In genomic region chr14:61597968-61598367, GRCm38 (mm10) we compare ENCODE assay signal across 8 mouse cellular contexts. TPM values are rescaled to one million over a fixed set of nuclear protein-coding genes. Genes with fewer than 3 reads are reported as not detected.
A peak's percentile ranks its signal among the peaks of the same experiment; 100 is the strongest.
DNase-seq lines count a peak whose midpoint lies in the region; ATAC-seq lines count a peak whose summit lies in the region.

Trim13 (plus strand) TSS chr14:61598247.

- H3K9ac ChIP-seq in heart, embryonic 13.5 days = peak within 1 kb of the TSS; percentile 93
- H3K9ac ChIP-seq in neural tube, embryonic 13.5 days = peak within 1 kb of the TSS; percentile 93

- no peak for DNase-seq in heart, postnatal 36 days
- peak; percentile 91 for DNase-seq in ES-CJ7 (ENCODE audit: low read depth, low spot score)
- DNase-seq in forebrain, embryonic 10.5 days (ENCODE audit: extremely low spot score, low spot score) = no peak
- DNase-seq in limb, embryonic 10.5 days (ENCODE audit: low spot score) = no peak
- DNase-seq in embryo, embryonic 9.5 days (ENCODE audit: extremely low spot score) = no peak
- DNase-seq in right cerebral cortex, postnatal 14 days = no peak

- H3K4me1 ChIP-seq in heart, embryonic 13.5 days = peaks cover 24% of the 10 kb centered on the region
- H3K4me1 ChIP-seq in forebrain, embryonic 10.5 days = peaks cover 14% of the 10 kb centered on the region
- H3K4me1 ChIP-seq in limb, embryonic 10.5 days = peaks cover 5% of the 10 kb centered on the region; the same call in 1 of the 2 replicates
- H3K4me1 ChIP-seq in neural tube, embryonic 13.5 days (replicated peaks) = peaks cover 25% of the 10 kb centered on the region

- peak within 1 kb of the TSS; percentile 82 for H3K4me3 ChIP-seq in heart, embryonic 13.5 days
- H3K4me3 ChIP-seq in forebrain, embryonic 10.5 days = peak within 1 kb of the TSS; percentile 84
- H3K4me3 ChIP-seq in limb, embryonic 10.5 days = peak within 1 kb of the TSS; percentile 75
- H3K4me3 ChIP-seq in neural tube, embryonic 13.5 days = peak within 1 kb of the TSS; percentile 83

- intact Hi-C loops in heart, postnatal 36 days (cut with DNase I) = loop anchor here (5.0 kb wide), 2 partner anchors 49 to 89 kb away; no protein-coding TSS in a partner anchor

- H3K9me3 ChIP-seq in heart, embryonic 13.5 days = no peaks in the 10 kb centered on the region
- H3K9me3 ChIP-seq in forebrain, embryonic 10.5 days = no peaks in the 10 kb centered on the region
- H3K9me3 ChIP-seq in limb, embryonic 10.5 days (replicated peaks) = no peaks in the 10 kb centered on the region
- H3K9me3 ChIP-seq in neural tube, embryonic 13.5 days = no peaks in the 10 kb centered on the region

- H3K27ac ChIP-seq in heart, embryonic 13.5 days (replicated peaks) = no peak within 1 kb of the TSS
- H3K27ac ChIP-seq in forebrain, embryonic 10.5 days = peak within 1 kb of the TSS; percentile 91
- H3K27ac ChIP-seq in limb, embryonic 10.5 days = peak within 1 kb of the TSS; percentile 92; the same call in 1 of the 2 replicates
- no peak within 1 kb of the TSS for H3K27ac ChIP-seq in neural tube, embryonic 13.5 days (replicated peaks)

- no peak for ATAC-seq in heart, embryonic 13.5 days (ENCODE audit: extremely low read depth, insufficient number of reproducible peaks, low FRiP score, low TSS enrichment)
- no peak for ATAC-seq in neural tube, embryonic 13.5 days (ENCODE audit: low read depth)

- WGBS in heart, embryonic 13.5 days = 47% methylated on average over 5 of the region's 5 CpGs
- 48% methylated on average over 5 of the region's 5 CpGs for WGBS in forebrain, embryonic 10.5 days
- 51% methylated on average over 5 of the region's 5 CpGs for WGBS in limb, embryonic 10.5 days
- 39% methylated on average over 5 of the region's 5 CpGs for WGBS in neural tube, embryonic 13.5 days

- peak within 1 kb of the TSS; percentile 68 for H3K4me2 ChIP-seq in heart, embryonic 13.5 days
- H3K4me2 ChIP-seq in neural tube, embryonic 13.5 days = peak within 1 kb of the TSS; percentile 68

- no peaks in the 10 kb centered on the region for H3K27me3 ChIP-seq in heart, embryonic 13.5 days (replicated peaks)
- no peaks in the 10 kb centered on the region for H3K27me3 ChIP-seq in forebrain, embryonic 10.5 days (ENCODE audit: poor library complexity, severe bottlenecking)
- H3K27me3 ChIP-seq in limb, embryonic 10.5 days (ENCODE audit: low read depth, poor library complexity, severe bottlenecking) = no peaks in the 10 kb centered on the region
- no peaks in the 10 kb centered on the region for H3K27me3 ChIP-seq in neural tube, embryonic 13.5 days

- peaks cover 7% of the 10 kb centered on the region; the same call in 1 of the 2 replicates for H3K36me3 ChIP-seq in heart, embryonic 13.5 days
- peaks cover 3% of the 10 kb centered on the region; the same call in 1 of the 2 replicates for H3K36me3 ChIP-seq in forebrain, embryonic 10.5 days (replicated peaks)
- H3K36me3 ChIP-seq in limb, embryonic 10.5 days = 0 out of 2 replicates have a peak, but pooled peaks cover 2% of the 10 kb centered on the region
- H3K36me3 ChIP-seq in neural tube, embryonic 13.5 days = peaks cover 4% of the 10 kb centered on the region; the same call in 1 of the 2 replicates

RNA-seq across cellular contexts. Expression of gene Trim13, which starts in this region (rescaled TPM):
- 13.0 and 13.7 TPM in 2 replicates for polyA plus RNA-seq in heart, embryonic 13.5 days (2015; fragmentation: Nextera tagmentation; extraction: Ambion mirVana)
- total RNA-seq in heart, postnatal 36 days (2021) = 1 to 10 TPM; 6.6 to 8.1 TPM
- 12.5 and 13.0 TPM in 2 replicates for polyA plus RNA-seq in forebrain, embryonic 10.5 days (2016; fragmentation: Nextera tagmentation; extraction: Ambion mirVana)
- polyA plus RNA-seq in limb, embryonic 10.5 days (2016; fragmentation: Nextera tagmentation; extraction: Ambion mirVana) = 9.9 and 13.2 TPM in 2 replicates
- polyA plus RNA-seq in neural tube, embryonic 13.5 days (2015; fragmentation: Nextera tagmentation; extraction: Ambion mirVana) = 58.9 and 59.0 TPM in 2 replicates

Comparison
In these comparisons a context has a peak if more than half of its experiments do, and no peak if none do; other contexts are left out.
1. H3K27ac ChIP-seq: peak in forebrain, embryonic 10.5 days (single experiment) and limb, embryonic 10.5 days (single experiment); none in heart, embryonic 13.5 days (single experiment) and neural tube, embryonic 13.5 days (single experiment).
2. Peak in every context shown above with its lines, with median percentiles within 50 percentile points of each other: H3K4me3 ChIP-seq.